Mouse (Mus musculus): Measurements from ENCODE around the gene Pitx1.

Pitx1 gene

GRCm38 (mm10) chr13:55830833-55831721, 4.9 kb downstream of the Pitx1 start:
- no peak for DNase-seq (ENCODE audit: low spot score)

GRCm38 (mm10) chr13:55830081-55830832, 5.7 kb downstream of the Pitx1 start:
- no peak for DNase-seq (ENCODE audit: low spot score)

GRCm38 (mm10) chr13:55829018-55829655, 6.9 kb downstream of the Pitx1 start:
- DNase-seq (ENCODE audit: low spot score): no peak

GRCm38 (mm10) chr13:55828141-55829017, 7.6 kb downstream of the Pitx1 start:
- no peak for DNase-seq (ENCODE audit: low spot score)

GRCm38 (mm10) chr13:55827679-55828140, 8.3 kb downstream of the Pitx1 start:
- DNase-seq (ENCODE audit: low spot score): no peak

GRCm38 (mm10) chr13:55826796-55827678, 9.0 kb downstream of the Pitx1 start:
- DNase-seq (ENCODE audit: low spot score): no peak

GRCm38 (mm10) chr13:55826008-55826671, 9.9 kb downstream of the Pitx1 start:
- DNase-seq (ENCODE audit: low spot score): no peak

- DNase-seq (ENCODE audit: low spot score): no peak
These were observed 10.7 kb downstream of the Pitx1 start for GRCm38 (mm10) chr13:55825245-55825681.

GRCm38 (mm10) chr13:55824151-55824945, 11.6 kb downstream of the Pitx1 start:
- DNase-seq (ENCODE audit: low spot score): no peak

GRCm38 (mm10) chr13:55822499-55822898, 13.5 kb downstream of the Pitx1 start:
- DNase-seq (ENCODE audit: low spot score): no peak

GRCm38 (mm10) chr13:55814834-55815233, 21.2 kb downstream of the Pitx1 start:
- no peak for DNase-seq (ENCODE audit: low spot score)

- DNase-seq (ENCODE audit: low spot score): no peak
These were observed 22.4 kb downstream of the Pitx1 start for GRCm38 (mm10) chr13:55813490-55814016.

GRCm38 (mm10) chr13:55810947-55811346, 25.0 kb downstream of the Pitx1 start:
- no peak for DNase-seq (ENCODE audit: low spot score)

GRCm38 (mm10) chr13:55809707-55810106, 26.3 kb downstream of the Pitx1 start:
- DNase-seq (ENCODE audit: low spot score): no peak

- DNase-seq (ENCODE audit: low spot score): no peak
These were observed 26.9 kb downstream of the Pitx1 start for GRCm38 (mm10) chr13:55809041-55809623.

- no peak for DNase-seq (ENCODE audit: low spot score)
These were observed 32.0 kb downstream of the Pitx1 start for GRCm38 (mm10) chr13:55803973-55804372.

- no peak for DNase-seq (ENCODE audit: low spot score)
These were observed 34.7 kb downstream of the Pitx1 start for GRCm38 (mm10) chr13:55801246-55801645.

- no peak for DNase-seq (ENCODE audit: low spot score)
These were observed 49.9 kb downstream of the Pitx1 start for GRCm38 (mm10) chr13:55786120-55786519.

All from ovary, adult 18-20 months (tissue).